Mouse (Mus musculus) 3T3-L1 (cell line): ENCODE data around the gene Olfr688.

Source experiments
- DNase-seq: peaks from one replicate; pipeline ENCODE4 v3.0.0-alpha.2; 2015; ENCODE audit warnings: low read depth, low spot score

Gene Olfr688

GRCm38 (mm10) chr7:105287795-105288194 lies at the start of gene Olfr688:
Gene Olfr688, plus strand, starts transcription at chr7:105288095.
- DNase-seq = no peak

GRCm38 (mm10) chr7:105247671-105248070 lies 40.2 kb upstream of the Olfr688 start:
- no peak for DNase-seq

- peak; percentile 19 for DNase-seq
These were observed 39.7 kb upstream of the Olfr688 start for GRCm38 (mm10) chr7:105248197-105248596.

DNA sequence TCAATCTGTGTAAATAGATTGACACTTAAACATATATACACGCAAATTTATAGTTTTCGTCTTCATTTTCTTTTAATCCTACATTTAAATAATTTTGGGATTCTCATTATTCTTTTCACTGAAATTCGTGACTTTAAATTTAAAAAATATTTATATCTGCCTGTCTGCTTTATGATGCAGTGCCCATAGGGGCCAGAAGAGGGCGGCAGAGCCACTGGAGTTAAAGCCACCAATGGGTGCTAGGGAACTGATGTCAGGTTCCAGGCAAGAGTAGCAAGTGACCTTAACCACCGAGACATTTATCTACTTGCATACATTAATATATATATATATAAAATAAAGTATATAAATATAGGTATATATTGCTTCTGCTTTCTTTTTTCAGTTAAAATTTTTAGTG lies 31.2 kb upstream of the Olfr688 start:
- peak; percentile 59 for DNase-seq

DNA sequence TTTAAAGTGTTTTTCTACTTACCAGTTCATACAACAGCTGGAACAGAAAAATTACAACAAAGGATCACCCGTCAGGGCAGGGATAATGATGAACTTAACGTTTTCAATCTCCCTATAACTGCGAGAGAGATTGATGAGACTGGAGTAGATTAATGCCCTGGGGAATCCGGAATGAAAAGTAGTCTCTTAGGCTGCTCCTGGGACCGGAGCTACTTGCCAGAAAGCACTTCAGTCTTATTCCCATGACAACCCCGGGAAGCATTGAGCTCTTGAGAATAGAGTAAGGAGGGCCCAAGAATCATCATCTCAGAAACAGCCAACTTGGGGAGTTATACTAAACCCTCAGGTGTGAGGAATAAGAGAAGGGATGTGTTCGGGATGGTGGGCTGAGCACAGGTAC lies 15.5 kb upstream of the Olfr688 start:
- DNase-seq = no peak

DNA sequence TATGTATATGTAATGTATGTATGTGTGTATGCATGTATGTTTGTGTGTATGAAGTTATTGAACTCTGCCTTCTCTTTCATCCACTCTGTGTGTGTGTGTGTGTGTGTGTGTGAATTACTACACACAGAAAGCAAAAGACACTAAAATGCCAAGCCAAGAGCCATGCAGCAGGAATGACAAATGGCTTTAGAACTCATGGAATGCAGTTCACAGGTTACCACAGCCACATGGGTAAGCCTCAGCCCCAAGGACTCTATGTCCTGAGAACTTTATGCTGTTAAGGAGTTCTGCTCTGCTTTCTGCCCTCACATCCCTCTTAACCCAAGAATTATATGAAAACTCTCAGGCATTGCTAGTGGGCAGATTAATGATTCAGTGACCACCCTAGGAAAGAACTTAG lies 2.2 kb downstream of the Olfr688 start:
- DNase-seq = peak; percentile 67

DNA sequence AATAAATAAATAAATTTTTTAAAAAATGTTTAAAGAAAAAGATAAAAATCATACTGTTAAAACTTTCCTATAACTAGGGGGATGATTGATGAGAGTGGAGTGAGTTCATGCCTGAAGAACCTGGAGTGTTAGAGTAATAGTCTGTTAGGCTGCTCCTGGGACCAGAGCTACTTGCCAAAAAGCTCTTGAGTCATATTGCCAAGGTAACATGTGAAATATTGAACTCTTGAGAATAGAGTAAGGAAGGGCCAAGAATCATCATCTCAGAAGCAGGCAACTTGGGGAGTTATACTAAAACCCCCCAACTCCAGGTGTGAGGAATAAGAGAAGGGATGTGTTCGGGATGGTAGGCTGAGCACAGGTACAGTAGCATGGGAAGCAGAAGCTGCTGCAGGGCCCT lies 23.0 kb downstream of the Olfr688 start, which contains the start of gene Olfr689:
Gene Olfr689 (plus strand): TSS at position 301 of the 400 bp plus-strand sequence.
- no peak for DNase-seq

DNA sequence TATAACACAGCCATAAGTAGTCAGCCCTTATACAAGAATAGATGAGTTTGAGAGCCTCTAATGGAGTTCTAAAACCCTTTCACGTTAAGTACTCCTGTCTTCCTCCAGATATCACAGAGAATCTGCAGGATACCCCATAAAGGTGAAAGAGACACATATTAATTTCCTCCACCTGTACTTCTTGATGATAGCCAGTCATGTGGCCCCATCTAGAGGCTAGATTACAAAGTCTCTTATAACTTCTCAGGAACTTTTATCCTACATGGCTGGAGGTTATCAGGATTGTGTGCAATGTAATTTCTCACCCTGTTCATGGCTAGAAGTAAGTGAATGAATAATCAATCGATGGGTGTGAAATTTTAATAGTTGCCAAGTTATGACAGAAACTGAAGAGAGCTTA lies 37.4 kb downstream of the Olfr688 start:
- no peak for DNase-seq

- DNase-seq = no peak
These were observed 46.1 kb downstream of the Olfr688 start, which contains the start of gene Olfr690 for GRCm38 (mm10) chr7:105334004-105334403. Gene Olfr690, minus strand, starts transcription at chr7:105334104.
